Mouse (Mus musculus) kidney, embryonic 15.5 days (tissue): ENCODE results near the gene Map3k7. TPM values are rescaled to one million over a fixed set of nuclear protein-coding genes. Genes with fewer than 3 reads are reported as not detected.
"Not testable (repeated sequence)": the region's sequence is repeated elsewhere in the genome, so short reads cannot be mapped to it uniquely, and the experiment has no call there.

Experiments used
- ATAC-seq: fragments of 200-750 bp; cut with Nextera tagmentation; replicated peaks from 2 replicates; pipeline ENCODE4 v1.8.0; 2017; ENCODE audit warnings: moderate TSS enrichment; ENCODE audit not compliant: low FRiP score
- H3K27ac ChIP-seq: fragments of 300-500 bp; sonication (generic); 2 replicates; pipeline ENCODE4 v1.5.1; 2015; ENCODE audit warnings: mild to moderate bottlenecking, inconsistent platforms
- H3K27me3 ChIP-seq: fragments of 300-500 bp; sonication (generic); 2 replicates; pipeline ENCODE4 v1.6.1; 2015; ENCODE audit warnings: inconsistent platforms
- H3K36me3 ChIP-seq: fragments of 300-500 bp; sonication (generic); 2 replicates; pipeline ENCODE4 v1.6.1; 2015; ENCODE audit warnings: inconsistent platforms
- H3K4me1 ChIP-seq: fragments of 300-500 bp; sonication (generic); 2 replicates; pipeline ENCODE4 v1.6.1; 2015; ENCODE audit warnings: inconsistent platforms
- H3K4me2 ChIP-seq: fragments of 300-500 bp; sonication (generic); 2 replicates; pipeline ENCODE4 v1.6.1; 2015; ENCODE audit warnings: moderate library complexity, mild to moderate bottlenecking, inconsistent platforms
- H3K4me3 ChIP-seq: fragments of 300-500 bp; sonication (generic); replicated peaks from 2 replicates; pipeline ENCODE4 v1.5.1; 2015; ENCODE audit warnings: mild to moderate bottlenecking, inconsistent platforms
- H3K9ac ChIP-seq: fragments of 300-500 bp; sonication (generic); 2 replicates; pipeline ENCODE4 v1.6.1; 2015; ENCODE audit warnings: mild to moderate bottlenecking, inconsistent platforms
- H3K9me3 ChIP-seq: fragments of 300-500 bp; sonication (generic); replicated peaks from 2 replicates; pipeline ENCODE4 v1.6.1; 2016; ENCODE audit warnings: inconsistent platforms
- WGBS: fragments of 180-500 bp; shearing (Covaris S2); methylation state at CpG from one replicate; pipeline ENCODE4 v1.1.7; 2015; ENCODE audit warnings: mixed read lengths; 5-methylcytosine and 5-hydroxymethylcytosine counted together
- polyA plus RNA-seq: library from polyadenylated mRNA; unstranded; fragments of >200 nt; fragmentation: Nextera tagmentation; extraction: Ambion mirVana; gene quantifications from 2 replicates; pipeline ENCODE4 v1.2.1, GENCODE M21; 2015

Map3k7 gene
- polyA plus RNA-seq, 1 experiment from 2014 or later: 35.4 TPM

- Histone ChIP-seq H3K36me3 (peaks cover 71% of the 10 kb centered on the region), H3K4me2 (no peak overlapping the region), H3K9me3 (no peaks in the 10 kb centered on the region), H3K4me1 (no peaks in the 10 kb centered on the region), H3K27ac (no peak overlapping the region), H3K9ac (no peak overlapping the region), H3K27me3 (no peaks in the 10 kb centered on the region), H3K4me3 (no peak overlapping the region)
- WGBS: 46% methylated on average over 1 of the region's 1 CpGs
- ATAC-seq: no peak
These were observed 30.0 kb downstream of the Map3k7 start for GRCm38 (mm10) chr4:31993865-31994264.

GRCm38 (mm10) chr4:32001498-32001897, 37.6 kb downstream of the Map3k7 start:
- no peak for ATAC-seq
- no peak overlapping the region for H3K4me2 ChIP-seq
- H3K27me3 ChIP-seq: no peaks in the 10 kb centered on the region
- 68% methylated on average over 3 of the region's 3 CpGs for WGBS
- peaks cover 56% of the 10 kb centered on the region for H3K36me3 ChIP-seq
- H3K9me3 ChIP-seq: no peaks in the 10 kb centered on the region
- no peak overlapping the region for H3K9ac ChIP-seq
- H3K27ac ChIP-seq: no peak overlapping the region
- H3K4me1 ChIP-seq: no peaks in the 10 kb centered on the region
- H3K4me3 ChIP-seq: no peak overlapping the region

- H3K9me3 ChIP-seq: no peaks in the 10 kb centered on the region
- no peak overlapping the region for H3K9ac ChIP-seq
- peaks cover 56% of the 10 kb centered on the region for H3K36me3 ChIP-seq
- ATAC-seq: no peak
- no peak overlapping the region for H3K27ac ChIP-seq
- H3K27me3 ChIP-seq: no peaks in the 10 kb centered on the region
- 94% methylated on average over 6 of the region's 6 CpGs for WGBS
- no peaks in the 10 kb centered on the region for H3K4me1 ChIP-seq
- no peak overlapping the region for H3K4me3 ChIP-seq
- no peak overlapping the region for H3K4me2 ChIP-seq
These were observed 41.1 kb downstream of the Map3k7 start for GRCm38 (mm10) chr4:32004773-32005591.

GRCm38 (mm10) chr4:32007174-32007573, 43.3 kb downstream of the Map3k7 start:
- Histone ChIP-seq H3K4me3 (no peak overlapping the region), H3K27ac (no peak overlapping the region), H3K36me3 (peaks cover 64% of the 10 kb centered on the region), H3K27me3 (no peaks in the 10 kb centered on the region), H3K4me2 (no peak overlapping the region), H3K9ac (no peak overlapping the region), H3K9me3 (no peaks in the 10 kb centered on the region), H3K4me1 (no peaks in the 10 kb centered on the region)
- 36% methylated on average over 3 of the region's 3 CpGs for WGBS
- ATAC-seq: no peak

- Histone ChIP-seq H3K27me3 (no peaks in the 10 kb centered on the region), H3K27ac (no peak overlapping the region), H3K4me2 (no peak overlapping the region), H3K4me3 (no peak overlapping the region), H3K9ac (no peak overlapping the region), H3K9me3 (no peaks in the 10 kb centered on the region), H3K4me1 (no peaks in the 10 kb centered on the region), H3K36me3 (peaks cover 72% of the 10 kb centered on the region)
- no peak for ATAC-seq
- WGBS: 70% methylated on average over 4 of the region's 4 CpGs
These were observed 44.2 kb downstream of the Map3k7 start for GRCm38 (mm10) chr4:32008095-32008494.

- no peak overlapping the region for H3K4me3 ChIP-seq
- no peak overlapping the region for H3K4me2 ChIP-seq
- H3K9me3 ChIP-seq: no peaks in the 10 kb centered on the region
- H3K4me1 ChIP-seq: no peaks in the 10 kb centered on the region
- no peak for ATAC-seq
- H3K27ac ChIP-seq: no peak overlapping the region
- WGBS: 93% methylated on average over 5 of the region's 5 CpGs
- H3K27me3 ChIP-seq: no peaks in the 10 kb centered on the region
- H3K36me3 ChIP-seq: peaks cover 71% of the 10 kb centered on the region
- no peak overlapping the region for H3K9ac ChIP-seq
These were observed 46.9 kb downstream of the Map3k7 start for GRCm38 (mm10) chr4:32010808-32011207.

- H3K4me3 ChIP-seq: no peak overlapping the region
- H3K9ac ChIP-seq: no peak overlapping the region
- no peak for ATAC-seq
- H3K27me3 ChIP-seq: no peaks in the 10 kb centered on the region
- peaks cover 74% of the 10 kb centered on the region for H3K36me3 ChIP-seq
- no peak overlapping the region for H3K27ac ChIP-seq
- H3K4me1 ChIP-seq: no peaks in the 10 kb centered on the region
- no peak overlapping the region for H3K4me2 ChIP-seq
- no peaks in the 10 kb centered on the region for H3K9me3 ChIP-seq
- WGBS: 85% methylated on average over 6 of the region's 6 CpGs
These were observed 47.5 kb downstream of the Map3k7 start for GRCm38 (mm10) chr4:32011218-32011973.

GRCm38 (mm10) chr4:32021131-32021530, 57.2 kb downstream of the Map3k7 start:
- no peak for ATAC-seq
- WGBS: 80% methylated on average over 3 of the region's 3 CpGs
- Histone ChIP-seq H3K27ac (no peak overlapping the region), H3K36me3 (peaks cover 72% of the 10 kb centered on the region), H3K4me3 (no peak overlapping the region), H3K27me3 (no peaks in the 10 kb centered on the region), H3K4me2 (no peak overlapping the region), H3K9ac (no peak overlapping the region), H3K4me1 (0 out of 2 replicates have a peak, but pooled peaks cover 2% of the 10 kb centered on the region), H3K9me3 (no peaks in the 10 kb centered on the region)

- H3K4me3 ChIP-seq: no peak overlapping the region
- 94% methylated on average over 6 of the region's 6 CpGs for WGBS
- 0 out of 2 replicates have a peak, but pooled peaks cover 2% of the 10 kb centered on the region for H3K4me1 ChIP-seq
- no peak overlapping the region for H3K27ac ChIP-seq
- no peak overlapping the region for H3K4me2 ChIP-seq
- H3K9ac ChIP-seq: no peak overlapping the region
- peaks cover 62% of the 10 kb centered on the region for H3K36me3 ChIP-seq
- no peaks in the 10 kb centered on the region for H3K27me3 ChIP-seq
- H3K9me3 ChIP-seq: no peaks in the 10 kb centered on the region
- ATAC-seq: no peak
These were observed 58.4 kb downstream of the Map3k7 start for GRCm38 (mm10) chr4:32022321-32022720.

- WGBS: 58% methylated on average over 2 of the region's 2 CpGs
- H3K4me3 ChIP-seq, H3K27me3 ChIP-seq, H3K4me1 ChIP-seq, H3K9ac ChIP-seq, ATAC-seq, H3K9me3 ChIP-seq, H3K4me2 ChIP-seq: not testable (repeated sequence)
- Histone ChIP-seq H3K27ac (peak overlapping the region; percentile 70; the same call in 1 of the 2 replicates), H3K36me3 (peaks cover 43% of the 10 kb centered on the region)
These were observed 60.3 kb downstream of the Map3k7 start for GRCm38 (mm10) chr4:32024170-32024569.

- Histone ChIP-seq H3K9ac (no peak overlapping the region), H3K4me3 (no peak overlapping the region), H3K27me3 (no peaks in the 10 kb centered on the region), H3K27ac (no peak overlapping the region), H3K4me2 (no peak overlapping the region), H3K4me1 (0 out of 2 replicates have a peak, but pooled peaks cover 2% of the 10 kb centered on the region), H3K36me3 (peaks cover 34% of the 10 kb centered on the region), H3K9me3 (no peaks in the 10 kb centered on the region)
- no peak for ATAC-seq
- WGBS: 74% methylated on average over 2 of the region's 2 CpGs
These were observed 61.2 kb downstream of the Map3k7 start for GRCm38 (mm10) chr4:32025105-32025504.

- WGBS: 85% methylated on average over 9 of the region's 9 CpGs
- Histone ChIP-seq H3K9ac (no peak overlapping the region), H3K4me1 (0 out of 2 replicates have a peak, but pooled peaks cover 2% of the 10 kb centered on the region)
These were observed 63.2 kb downstream of the Map3k7 start for GRCm38 (mm10) chr4:32027094-32027493.

More at GRCm38 (mm10) chr4:32027094-32027493, 63.2 kb downstream of the Map3k7 start:
- Histone ChIP-seq H3K4me3 (no peak overlapping the region), H3K9me3 (no peaks in the 10 kb centered on the region), H3K27me3 (no peaks in the 10 kb centered on the region), H3K4me2 (no peak overlapping the region), H3K27ac (no peak overlapping the region), H3K36me3 (peaks cover 16% of the 10 kb centered on the region)
- no peak for ATAC-seq
